Mouse (Mus musculus) layer of hippocampus, adult 8-10 months (tissue): ENCODE measurements around the gene Sbf1. TPM values are rescaled to one million over a fixed set of nuclear protein-coding genes. Genes with fewer than 3 reads are reported as not detected.
A peak's percentile ranks its signal among the peaks of the same experiment; 100 is the strongest.

Source experiments
- DNase-seq, 2 experiments: peaks; one replicate each; pipeline ENCODE4 v3.0.0; 2022; ENCODE audit warnings: low spot score in 2 of 2
- total RNA-seq, 4 experiments: library from RNA; stranded (reverse); gene quantifications; 2 replicates each; pipeline ENCODE4 v1.2.4; 2022

The Sbf1 gene
- total RNA-seq, 4 experiments from 2014 or later: 317 to 349 (median 325) TPM

DNA sequence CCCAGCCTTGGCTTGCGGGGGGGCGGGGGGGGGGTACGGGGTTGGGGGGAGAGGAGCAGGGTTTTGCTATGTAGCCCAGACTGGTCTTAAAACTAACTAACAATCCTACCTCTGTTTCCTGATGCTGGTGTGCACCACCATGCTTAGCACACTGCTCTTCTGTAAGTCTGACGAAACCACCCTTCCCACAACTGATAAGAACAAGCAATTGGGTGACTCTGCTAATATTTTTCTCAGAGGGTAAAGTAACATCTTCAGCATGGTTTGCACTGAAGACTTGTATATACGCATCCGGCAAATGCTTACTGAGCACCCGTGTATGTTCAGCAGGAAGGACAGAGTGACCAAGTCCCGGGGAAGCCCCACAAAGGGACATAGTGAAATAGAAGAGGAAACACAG, 6.2 kb upstream of the Sbf1 start:
- DNase-seq: no peak

DNA sequence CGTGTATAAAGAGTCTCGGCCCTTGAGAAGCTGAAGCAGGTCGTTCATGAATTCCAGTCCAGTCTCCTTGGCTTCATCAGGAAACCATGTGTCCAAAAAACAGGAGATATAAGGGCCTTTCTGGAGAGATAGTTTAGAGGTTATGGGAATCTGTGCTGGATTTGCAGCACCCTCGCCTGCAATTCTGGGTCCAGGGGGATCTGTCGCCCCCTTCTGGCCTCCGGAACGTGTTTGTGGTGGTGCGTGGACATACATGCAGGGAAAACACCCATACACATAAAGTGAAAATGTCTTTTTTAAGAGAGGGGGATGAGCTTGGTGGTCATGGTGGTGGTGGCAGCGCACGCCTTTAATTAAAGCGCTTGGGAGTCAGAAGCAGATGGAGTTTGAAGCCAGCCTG, 1.0 kb upstream of the Sbf1 start:
- no peak for DNase-seq

DNA sequence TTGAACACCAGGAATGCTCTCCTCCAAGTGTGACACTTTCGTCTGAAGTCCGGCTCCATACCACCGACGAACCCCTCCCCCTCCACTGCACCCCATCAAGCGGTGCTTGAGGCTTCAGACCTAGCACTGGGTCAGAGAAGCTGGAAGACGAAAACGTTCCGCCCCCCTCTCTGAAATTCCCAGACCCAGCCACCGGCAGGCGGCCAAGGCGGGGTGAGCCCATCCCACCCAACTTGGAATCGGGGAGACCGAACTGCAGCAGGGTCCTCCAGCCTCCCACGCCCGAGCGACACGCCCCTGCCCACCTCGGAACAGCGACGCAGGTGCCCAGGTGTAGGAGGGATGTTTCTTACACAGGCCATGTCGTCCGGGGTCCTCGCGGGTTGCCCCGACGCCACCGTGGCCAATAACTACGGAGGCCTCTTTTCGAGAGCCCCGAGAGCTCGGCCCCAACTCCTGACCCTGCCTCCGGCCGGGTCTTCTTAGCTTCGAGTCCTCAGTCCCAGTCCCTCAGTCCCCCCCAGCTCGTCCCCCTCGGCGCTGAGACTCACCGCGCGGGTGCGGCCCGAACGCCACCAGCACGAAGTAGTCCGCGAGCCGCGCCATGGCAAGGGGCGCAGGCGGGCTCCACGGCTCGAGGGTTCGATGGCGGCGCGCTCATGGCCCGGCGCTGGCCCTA, 461 bp downstream of the Sbf1 start:
- no peak for DNase-seq

DNA sequence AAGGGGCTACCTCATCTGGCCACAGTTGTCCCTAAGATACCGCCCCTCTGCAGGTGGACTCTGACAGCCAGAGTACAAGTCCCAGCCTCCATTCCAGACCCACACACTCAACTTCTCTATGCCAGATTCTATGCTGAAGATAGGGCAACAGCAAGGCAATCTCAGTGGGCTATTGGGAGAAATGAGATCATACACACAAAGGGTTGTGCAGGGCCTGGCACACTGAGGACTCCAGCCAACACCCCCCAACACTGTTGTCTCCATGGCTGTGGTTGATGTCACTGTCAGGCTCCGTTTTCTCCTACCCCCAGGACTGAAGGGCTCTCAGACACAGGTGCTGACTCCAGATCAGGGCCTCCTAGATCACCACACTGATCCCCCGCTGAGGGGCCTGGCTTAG, 1.0 kb downstream of the Sbf1 start:
- DNase-seq: no peak

DNA sequence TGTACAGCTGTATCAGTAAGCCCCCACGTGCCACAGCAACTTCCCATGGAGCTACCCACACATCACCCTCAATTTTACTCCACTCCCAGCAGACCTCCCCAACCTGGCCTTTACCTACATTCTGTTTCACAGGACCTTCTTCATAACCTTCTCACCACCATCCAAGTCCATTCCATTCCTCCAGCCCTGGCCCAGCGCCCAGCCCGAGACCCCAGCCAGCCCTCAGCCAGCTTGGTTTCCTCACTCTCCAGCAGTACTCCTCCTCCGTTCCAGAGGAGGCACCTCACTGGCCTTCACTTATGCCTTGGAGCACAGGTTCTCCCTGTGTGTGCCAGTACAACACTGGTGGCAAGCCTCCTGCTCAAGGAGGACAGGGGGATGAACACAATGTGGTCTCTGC, 1.8 kb downstream of the Sbf1 start:
- no peak for DNase-seq

DNA sequence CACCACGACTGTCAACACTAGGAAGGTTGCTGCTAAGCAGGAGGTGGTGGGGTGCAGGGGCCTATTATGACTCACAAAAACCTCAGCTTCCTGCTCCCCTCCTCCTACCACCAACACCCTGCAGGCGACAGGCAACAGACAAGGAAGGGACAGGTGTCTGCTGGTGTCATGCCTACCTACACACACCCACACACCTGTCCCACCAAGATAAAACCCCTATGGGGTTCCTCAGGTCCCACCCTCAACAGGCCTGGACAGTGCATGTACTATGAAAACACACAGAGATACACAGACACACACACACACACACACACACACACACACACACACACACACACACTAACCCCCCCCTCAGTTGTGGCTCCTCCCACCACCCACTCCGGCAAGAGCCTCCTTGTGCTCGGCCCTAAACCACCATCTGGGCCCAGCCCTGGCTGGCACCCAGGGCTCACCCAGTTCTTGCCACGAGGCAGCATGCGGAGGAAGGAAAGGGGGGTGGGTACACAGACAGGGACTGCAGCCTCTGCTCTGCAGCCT, 5.1 kb downstream of the Sbf1 start:
- DNase-seq: peak; percentile 74 to 76

DNA sequence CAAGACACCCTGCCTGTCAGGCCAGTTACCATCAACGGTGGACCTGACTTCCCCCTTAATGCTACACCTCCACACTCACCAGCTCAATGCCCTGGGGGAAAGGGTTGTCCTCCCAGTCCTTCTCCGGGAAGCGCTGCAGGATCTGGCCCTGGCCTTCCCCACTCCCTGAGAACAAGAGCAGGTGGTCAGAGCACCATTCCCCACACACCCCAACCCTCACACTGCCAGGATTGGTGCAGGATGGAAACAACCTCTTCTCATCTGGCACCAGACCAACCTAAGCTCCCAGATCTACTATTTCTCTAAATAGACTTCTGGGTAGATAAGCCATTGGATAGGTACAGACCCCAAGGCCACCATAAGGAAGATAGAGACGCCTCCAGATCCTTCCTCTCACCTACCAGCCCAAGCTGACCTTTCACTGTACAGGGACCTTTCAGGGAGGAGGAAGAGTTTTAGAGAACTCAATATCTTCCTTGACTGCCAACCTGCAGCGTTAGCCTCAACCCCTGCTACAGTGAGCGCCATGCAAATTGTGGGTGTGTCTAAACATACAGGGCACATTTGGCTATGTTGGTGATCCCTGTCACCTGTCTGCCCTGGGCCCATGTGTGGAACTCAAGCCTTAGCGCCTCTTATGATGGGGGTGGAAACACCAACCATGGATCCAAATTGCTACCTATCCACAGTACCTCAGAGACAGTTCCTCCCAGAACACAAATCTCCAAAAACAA, 6.5 kb downstream of the Sbf1 start:
- peak in 1 of 2 experiments; percentile 29 for DNase-seq

DNA sequence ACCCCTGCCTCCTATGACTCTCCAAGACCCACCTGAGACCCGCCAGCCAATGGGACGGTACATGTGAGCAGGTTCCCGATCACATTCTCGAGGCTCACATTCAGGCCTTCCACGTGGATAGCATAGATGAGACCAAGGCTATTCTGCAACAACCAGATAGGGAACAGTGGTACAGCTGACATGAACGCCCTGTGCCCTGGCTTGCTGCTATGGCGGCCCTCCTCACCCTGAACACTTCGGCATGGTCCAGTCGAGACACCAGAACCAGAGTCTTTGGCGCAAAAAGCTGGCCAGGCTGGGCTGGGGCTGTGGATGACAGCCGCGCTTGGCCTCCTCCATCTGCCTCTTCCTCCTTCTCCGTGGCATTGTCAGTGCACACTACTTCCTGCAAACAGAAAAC, 7.7 kb downstream of the Sbf1 start:
- DNase-seq: peak in 1 of 2 experiments; percentile 8

DNA sequence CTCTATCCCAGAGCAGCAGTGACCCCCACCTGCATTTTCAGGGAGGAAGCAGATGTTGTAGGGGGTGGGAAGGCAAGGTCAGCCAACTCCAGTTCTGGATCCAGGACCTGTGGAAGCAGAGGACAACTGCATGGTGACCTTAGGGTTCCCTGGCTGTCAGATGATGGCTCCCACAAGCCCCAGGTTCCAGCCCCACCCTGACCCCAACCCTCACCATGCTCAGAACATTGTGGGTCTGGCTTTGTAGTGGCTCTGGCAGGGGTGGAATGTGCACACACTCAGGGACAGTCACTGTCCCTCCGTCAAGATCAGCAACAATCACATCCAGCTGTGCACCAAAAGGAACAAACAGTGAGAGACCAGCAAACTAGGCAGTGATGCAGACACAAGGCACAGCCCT, 9.1 kb downstream of the Sbf1 start:
- no peak for DNase-seq

DNA sequence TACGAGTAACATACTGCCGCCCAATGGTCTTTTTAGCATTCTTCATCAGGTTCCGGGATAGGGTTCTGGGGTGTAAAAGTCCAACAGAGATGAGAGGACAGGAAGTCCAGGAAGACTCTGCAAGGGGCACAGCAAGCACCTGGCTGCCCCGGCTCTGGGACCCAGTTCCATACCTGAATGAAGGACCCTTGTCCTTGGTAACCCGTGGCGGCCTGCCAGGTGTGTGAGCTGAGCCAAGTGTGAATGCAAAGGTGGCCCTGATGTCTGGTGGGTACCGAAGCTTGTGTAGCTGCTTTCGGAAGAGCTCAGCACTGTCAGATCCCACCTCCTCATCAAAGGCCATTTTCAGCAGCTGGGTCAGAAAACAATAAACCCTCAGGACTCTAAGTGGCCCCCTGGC, 14.5 kb downstream of the Sbf1 start:
- DNase-seq: no peak

DNA sequence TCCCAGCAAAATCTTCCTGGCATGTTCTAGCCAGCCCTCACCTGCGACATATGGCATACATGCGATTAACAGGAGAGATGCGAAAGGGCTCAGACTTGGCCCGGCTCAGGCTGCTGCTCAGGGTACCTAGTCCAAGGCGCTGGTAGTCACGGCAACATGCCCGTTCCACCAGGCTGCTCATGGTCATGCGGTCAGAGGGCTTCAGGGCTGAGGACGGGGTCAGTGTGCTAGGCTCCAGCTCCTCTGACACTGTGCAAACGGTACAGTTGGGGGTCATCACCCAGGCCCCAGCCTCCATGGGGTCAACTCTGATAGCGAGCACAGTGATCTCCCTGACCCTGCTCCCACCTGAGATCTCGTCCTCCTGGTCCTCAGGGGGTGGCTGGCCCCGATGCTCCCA, 14.9 kb downstream of the Sbf1 start:
- DNase-seq: no peak

DNA sequence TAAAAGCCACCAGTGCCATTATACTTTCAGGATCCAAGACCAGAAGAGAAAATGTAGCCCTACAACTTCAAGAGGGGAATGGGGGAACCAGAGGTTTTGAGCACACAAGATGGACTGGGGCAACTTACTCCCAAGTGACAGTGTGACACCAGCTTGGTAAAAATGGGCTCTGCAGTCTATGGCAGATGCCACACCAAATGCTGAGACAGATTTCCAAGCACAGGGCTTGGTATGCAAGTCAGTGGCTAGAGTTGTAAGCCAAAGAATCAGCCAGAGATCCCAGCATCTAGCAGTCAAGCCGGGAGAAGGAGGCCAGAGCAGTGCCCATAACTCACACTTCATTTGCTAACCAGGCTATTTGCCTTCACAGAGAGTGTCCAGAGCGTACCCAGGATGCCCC, 17.4 kb downstream of the Sbf1 start:
- no peak for DNase-seq

DNA sequence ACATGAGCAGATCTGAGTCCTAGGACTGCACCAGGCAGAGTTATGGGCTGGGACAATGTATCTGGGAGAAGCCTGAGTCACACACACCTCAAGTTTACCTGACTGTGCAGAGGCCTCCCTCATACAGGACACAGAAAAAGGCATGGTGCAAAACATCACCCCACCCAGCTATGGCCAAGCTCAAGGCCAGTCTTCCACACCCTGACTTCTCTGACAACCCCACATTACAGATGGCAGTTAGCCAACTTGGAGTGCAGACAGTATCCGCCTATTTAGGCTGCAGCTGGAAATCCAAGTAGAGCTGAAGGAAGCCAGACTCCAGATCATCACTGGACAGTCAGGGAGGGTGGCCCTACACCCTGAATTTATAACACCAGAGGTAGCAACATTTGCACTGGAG, 18.6 kb downstream of the Sbf1 start:
- no peak for DNase-seq

DNA sequence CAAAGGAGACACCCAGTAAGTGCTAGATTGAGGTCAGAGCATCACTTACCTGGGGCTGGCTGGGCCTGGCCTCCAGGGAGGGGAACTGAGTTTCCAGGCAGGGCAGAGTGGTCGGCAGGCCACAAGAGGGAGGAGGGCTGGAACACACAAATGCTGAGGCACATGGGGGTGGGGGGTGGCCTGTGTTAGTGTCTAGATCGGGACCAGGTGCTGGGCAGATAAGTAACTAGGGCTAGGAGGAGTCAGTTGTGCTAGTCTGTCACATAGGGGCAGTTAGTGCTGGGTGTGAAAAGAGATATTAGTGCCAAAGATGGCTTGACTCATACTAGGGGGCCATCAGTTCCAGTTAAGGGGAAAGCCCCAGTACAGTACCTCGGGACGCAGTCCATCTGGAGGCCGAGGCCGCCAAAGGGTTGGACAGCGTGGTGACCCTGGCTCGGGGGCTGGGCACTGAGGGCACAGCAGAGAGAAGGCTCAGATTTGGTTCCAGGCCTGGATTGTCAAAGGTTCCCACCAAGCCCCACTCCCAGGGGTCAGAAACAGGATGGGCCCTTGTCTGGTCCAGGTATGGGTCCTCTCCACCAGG, 19.4 kb downstream of the Sbf1 start:
- DNase-seq: no peak

DNA sequence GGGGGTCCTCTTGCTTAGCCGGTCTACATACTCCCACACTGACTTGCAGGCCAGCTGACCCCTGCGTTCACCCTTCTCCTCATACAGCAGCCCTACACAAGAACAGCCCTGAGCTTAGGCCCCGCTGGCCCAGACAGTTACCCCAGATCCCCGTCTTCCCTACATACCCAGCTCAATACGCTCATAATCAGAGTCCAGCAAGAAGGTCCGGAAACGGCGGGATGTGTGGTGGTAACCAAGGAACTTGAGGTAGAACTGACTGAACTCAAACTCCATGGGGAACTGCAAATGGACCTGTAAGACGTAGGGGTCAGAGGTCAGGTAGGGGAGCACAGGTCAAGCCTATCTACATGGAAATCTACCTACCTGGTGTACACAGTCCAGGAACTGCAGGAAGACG, 21.3 kb downstream of the Sbf1 start:
- no peak for DNase-seq

DNA sequence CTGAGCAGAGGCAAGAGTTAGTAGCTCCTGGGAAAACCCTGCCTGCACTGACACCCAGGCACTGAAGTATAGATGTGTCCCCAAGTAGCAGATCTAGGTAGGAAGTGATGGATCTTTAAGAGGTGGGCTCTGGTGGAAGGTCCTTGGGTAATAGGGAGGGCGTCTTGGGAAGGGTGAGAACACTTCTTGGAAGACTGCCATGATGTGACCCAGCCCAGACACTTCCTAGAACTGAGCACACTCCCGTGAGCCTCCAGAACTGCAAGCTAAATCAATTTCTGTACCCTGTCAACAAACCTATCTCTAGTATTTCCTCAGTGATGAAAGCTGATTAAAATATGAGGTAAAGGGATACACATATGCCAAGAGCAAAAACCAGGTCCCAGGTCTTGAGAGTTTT, 22.3 kb downstream of the Sbf1 start:
- no peak for DNase-seq

DNA sequence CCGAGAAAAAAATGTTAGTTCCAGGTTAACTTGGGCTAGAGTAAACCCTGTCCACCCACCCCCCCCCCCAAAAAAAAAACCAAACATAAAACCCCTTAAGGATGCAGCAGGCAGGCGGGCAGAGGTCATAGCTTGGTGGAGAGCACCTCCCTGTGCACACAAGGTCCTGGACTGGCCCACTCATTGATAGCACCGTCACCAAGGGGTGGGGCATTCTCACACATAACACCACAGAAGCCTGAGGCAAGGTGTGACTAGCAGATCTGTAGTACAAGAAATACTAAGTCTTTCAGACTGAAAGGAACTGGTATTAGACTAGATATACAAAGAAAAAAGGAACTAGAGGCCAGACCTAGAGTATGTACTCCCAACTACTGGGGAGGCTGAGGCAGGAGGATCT, 23.6 kb downstream of the Sbf1 start:
- no peak for DNase-seq

DNA sequence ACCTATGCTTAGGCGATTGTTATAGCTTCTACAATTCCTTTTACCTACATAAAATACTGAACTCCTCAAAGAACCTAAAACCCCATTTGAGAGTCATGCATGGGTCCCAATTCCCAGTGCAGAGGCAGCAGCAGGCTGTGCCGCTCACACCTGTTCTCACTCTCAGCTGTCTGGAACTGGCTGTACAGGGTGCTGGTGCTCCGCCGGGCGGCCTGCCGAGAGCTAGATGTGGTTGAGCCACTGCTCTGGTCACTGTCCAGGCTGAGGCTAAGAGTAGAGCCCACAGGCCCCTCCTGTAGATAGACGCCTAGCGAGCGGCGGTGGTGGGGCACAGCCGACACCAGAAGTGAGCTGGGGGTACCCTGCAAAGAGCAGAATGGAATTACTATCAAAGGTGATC, 25.7 kb downstream of the Sbf1 start:
- no peak for DNase-seq

DNA sequence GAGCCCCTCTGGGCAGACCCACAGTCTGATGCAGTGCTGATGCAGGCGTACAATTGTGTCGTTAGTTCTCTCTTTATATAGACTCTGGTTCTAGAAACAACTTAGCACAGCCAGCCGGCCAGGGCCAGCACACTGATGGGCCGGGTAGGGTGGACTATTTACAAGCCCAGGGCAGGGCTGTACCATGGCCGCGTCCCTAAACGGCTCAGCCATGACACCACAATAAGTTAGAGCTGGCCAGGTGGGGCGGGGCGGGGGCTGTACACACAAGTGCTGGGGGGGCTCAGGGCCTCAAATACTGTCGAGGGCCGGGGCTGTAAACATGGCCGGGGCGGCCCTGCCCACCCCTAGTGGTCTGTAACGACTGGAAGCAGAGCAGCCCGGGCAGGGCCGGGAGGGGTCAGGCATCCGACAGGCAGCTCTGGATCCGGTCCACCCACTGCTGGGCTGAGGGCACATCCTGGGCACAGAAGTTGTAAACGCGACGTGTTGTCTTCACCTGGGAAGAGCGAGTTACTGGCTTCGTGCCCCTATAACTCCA, 26.8 kb downstream of the Sbf1 start:
- no peak for DNase-seq

DNA sequence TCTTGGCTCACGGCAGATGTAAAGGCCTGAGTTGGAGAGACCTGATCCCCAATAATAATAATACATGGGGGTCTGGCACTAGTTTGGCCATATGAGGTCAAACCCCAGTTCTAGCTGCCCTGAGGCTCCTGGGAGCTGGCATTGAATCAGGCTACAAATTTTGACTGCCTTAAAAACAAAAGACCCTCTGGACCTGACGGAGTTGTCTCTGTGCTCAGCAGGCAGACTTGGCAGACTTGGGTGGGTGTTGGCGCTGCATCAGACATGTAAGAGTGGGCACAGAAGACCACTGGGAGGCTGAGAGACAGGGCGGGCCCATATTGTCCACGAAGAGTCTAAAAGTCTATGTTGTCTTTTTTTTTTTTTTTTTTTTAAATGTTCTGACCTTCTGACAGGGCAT, 28.5 kb downstream of the Sbf1 start:
- DNase-seq: no peak

DNA sequence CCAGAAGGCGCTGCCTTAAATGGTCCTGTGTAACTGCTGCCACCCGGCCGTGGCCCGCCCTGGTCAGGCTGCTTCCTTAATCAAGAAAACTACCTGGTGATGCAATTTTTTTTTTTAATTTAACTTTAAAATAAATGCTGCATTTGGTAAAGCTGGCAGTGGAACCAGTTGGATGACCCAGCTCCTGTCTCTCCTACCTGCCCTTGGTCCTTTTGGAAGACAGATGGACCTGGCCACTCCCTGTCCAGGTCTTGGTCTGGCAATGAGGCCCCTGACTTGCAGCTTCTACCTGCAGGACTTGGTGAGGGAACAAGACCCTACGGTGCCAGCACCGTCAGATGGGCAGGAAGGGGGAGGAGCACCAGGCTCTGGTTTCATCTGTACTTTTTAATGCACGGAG, 29.0 kb downstream of the Sbf1 start:
- no peak for DNase-seq

DNA sequence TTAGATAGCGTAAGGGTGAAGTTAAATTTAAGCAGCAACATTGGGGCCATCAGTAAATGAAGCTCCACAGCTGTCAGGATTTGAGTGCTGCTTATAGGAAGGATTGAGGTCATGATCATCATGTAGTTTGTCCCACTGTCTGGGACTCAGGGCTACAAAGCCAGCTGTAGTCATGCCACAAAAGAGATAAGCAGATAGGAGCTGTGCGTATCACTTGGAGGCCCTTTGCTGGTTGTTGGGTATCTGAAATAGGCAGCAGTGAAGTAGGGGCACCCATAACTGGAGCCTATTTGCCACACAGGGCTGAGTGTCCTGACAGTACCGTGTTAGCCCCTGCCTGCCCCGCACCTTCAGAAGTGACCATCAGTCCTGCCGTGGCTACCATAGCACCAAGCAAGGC, 29.6 kb downstream of the Sbf1 start:
- DNase-seq: no peak
